Mouse (Mus musculus): ENCODE measurements at regions not wholly inside any gene's neighbourhood (a gene's known extent, or its start where the extent isn't known, plus 50 kb on each side); places are given as distances from the start of the nearest gene placed in this dataset.
A peak's percentile ranks its signal among the peaks of the same experiment; 100 is the strongest.

DNA sequence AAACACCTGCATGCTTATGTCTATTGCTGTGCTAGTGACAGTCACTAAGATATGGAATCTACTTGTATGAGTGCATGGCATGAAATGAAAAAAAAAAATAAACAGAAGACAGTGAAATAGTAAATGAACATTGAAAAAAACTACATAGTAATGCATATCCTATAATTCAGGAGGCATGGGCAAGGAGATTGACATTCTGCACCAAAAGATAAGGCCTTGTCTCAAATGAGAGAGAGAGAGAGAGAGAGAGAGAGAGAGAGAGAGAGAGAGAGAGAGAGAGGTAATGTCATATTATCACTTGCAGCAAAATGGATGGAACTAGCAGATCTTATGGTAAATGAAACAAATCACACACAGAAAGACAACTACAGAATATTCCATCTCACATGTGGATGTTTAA is 115.4 kb downstream of the Ube2e3 start:
- no peak overlapping the region for H3K27ac ChIP-seq (ENCODE audit: low read depth, low read length)
- H3K36me3 ChIP-seq (ENCODE audit: control insufficient read depth, insufficient read depth, low read length): no peaks in the 10 kb centered on the region
- no peaks in the 10 kb centered on the region for H3K9me3 ChIP-seq (ENCODE audit: control insufficient read depth, low read length)
- no peaks in the 10 kb centered on the region for H3K27me3 ChIP-seq (ENCODE audit: control insufficient read depth, insufficient read depth, low read length)
- H3K4me2 ChIP-seq (ENCODE audit: low read depth, low read length): no peak overlapping the region
- H3K9ac ChIP-seq (replicated peaks; ENCODE audit: low read depth, low read length): no peak overlapping the region
- no peaks in the 10 kb centered on the region for H3K4me1 ChIP-seq (ENCODE audit: control insufficient read depth, insufficient read depth, low read length)
- H3K4me3 ChIP-seq (ENCODE audit: low read depth, low read length): no peak overlapping the region
- no peak for ATAC-seq (ENCODE audit: low read depth)

- no peaks in the 10 kb centered on the region for H3K4me1 ChIP-seq (ENCODE audit: control insufficient read depth, insufficient read depth, low read length)
- no peak overlapping the region for H3K4me2 ChIP-seq (ENCODE audit: low read depth, low read length)
- WGBS: 59% methylated on average over 5 of the region's 5 CpGs
- H3K27me3 ChIP-seq (ENCODE audit: control insufficient read depth, insufficient read depth, low read length): no peaks in the 10 kb centered on the region
- no peak overlapping the region for H3K27ac ChIP-seq (ENCODE audit: low read depth, low read length)
- no peak overlapping the region for H3K4me3 ChIP-seq (ENCODE audit: low read depth, low read length)
- no peaks in the 10 kb centered on the region for H3K9me3 ChIP-seq (ENCODE audit: control insufficient read depth, low read length)
- H3K9ac ChIP-seq (replicated peaks; ENCODE audit: low read depth, low read length): no peak overlapping the region
- ATAC-seq (ENCODE audit: low read depth): no peak
- H3K36me3 ChIP-seq (ENCODE audit: control insufficient read depth, insufficient read depth, low read length): no peaks in the 10 kb centered on the region
Observed at GRCm38 (mm10) chr2:78983944-78984498, 116.1 kb downstream of the Ube2e3 start.

DNA sequence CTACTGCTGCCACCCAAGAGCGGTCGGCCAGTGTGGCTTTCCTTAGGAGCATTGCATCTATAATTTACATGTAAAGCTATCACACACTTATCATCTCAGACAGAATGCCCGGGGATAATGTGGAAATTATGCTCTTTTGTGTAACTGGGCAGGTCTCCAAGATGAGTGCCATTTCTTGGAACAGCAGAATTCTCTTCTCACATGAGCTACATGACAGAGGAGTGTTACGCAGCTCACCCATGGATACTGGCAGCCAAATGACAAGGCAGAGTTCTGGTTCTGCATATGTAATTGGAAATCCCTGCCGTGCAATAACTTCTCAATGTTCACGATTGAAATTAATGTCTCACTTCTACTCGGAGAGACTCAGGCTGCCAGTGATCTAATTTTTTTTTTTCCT is 119.1 kb downstream of the Ube2e3 start:
- WGBS: 47% methylated on average over 7 of the region's 7 CpGs
- Histone ChIP-seq H3K9me3 (ENCODE audit: control insufficient read depth, low read length) (no peaks in the 10 kb centered on the region), H3K36me3 (ENCODE audit: control insufficient read depth, insufficient read depth, low read length) (no peaks in the 10 kb centered on the region), H3K27ac (ENCODE audit: low read depth, low read length) (no peak overlapping the region), H3K9ac (replicated peaks; ENCODE audit: low read depth, low read length) (no peak overlapping the region), H3K4me3 (ENCODE audit: low read depth, low read length) (no peak overlapping the region), H3K4me2 (ENCODE audit: low read depth, low read length) (no peak overlapping the region), H3K4me1 (ENCODE audit: control insufficient read depth, insufficient read depth, low read length) (no peaks in the 10 kb centered on the region), H3K27me3 (ENCODE audit: control insufficient read depth, insufficient read depth, low read length) (no peaks in the 10 kb centered on the region)
- peak; percentile 72; the same call in 1 of the 2 replicates for ATAC-seq (ENCODE audit: low read depth)

- Histone ChIP-seq H3K4me1 (ENCODE audit: control insufficient read depth, insufficient read depth, low read length) (no peaks in the 10 kb centered on the region), H3K27ac (ENCODE audit: low read depth, low read length) (no peak overlapping the region), H3K36me3 (ENCODE audit: control insufficient read depth, insufficient read depth, low read length) (no peaks in the 10 kb centered on the region), H3K9ac (replicated peaks; ENCODE audit: low read depth, low read length) (no peak overlapping the region), H3K4me2 (ENCODE audit: low read depth, low read length) (no peak overlapping the region), H3K4me3 (ENCODE audit: low read depth, low read length) (no peak overlapping the region), H3K27me3 (ENCODE audit: control insufficient read depth, insufficient read depth, low read length) (no peaks in the 10 kb centered on the region), H3K9me3 (ENCODE audit: control insufficient read depth, low read length) (no peaks in the 10 kb centered on the region)
- no peak for ATAC-seq (ENCODE audit: low read depth)
- 81% methylated on average over 3 of the region's 3 CpGs for WGBS
Observed at GRCm38 (mm10) chr2:78987388-78987787, 119.5 kb downstream of the Ube2e3 start.

DNA sequence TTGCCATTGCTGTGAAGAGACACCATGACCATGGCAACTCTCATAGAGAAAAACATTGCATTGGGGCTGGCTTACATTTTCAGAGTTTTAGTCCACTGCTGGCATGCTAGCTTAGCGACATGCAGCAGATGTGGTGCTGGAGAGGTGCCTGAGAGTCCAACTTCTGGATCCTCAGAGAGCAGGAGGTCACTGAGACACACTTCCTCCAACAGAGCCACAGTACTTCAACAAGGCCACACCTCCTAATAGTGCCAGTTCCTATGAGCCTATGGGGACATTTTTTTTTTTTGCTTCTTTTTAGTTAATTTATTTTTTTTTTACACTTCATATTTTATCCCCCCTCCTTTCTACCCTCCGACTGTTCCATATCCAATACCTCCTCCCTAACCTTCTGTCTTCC is 120.3 kb downstream of the Ube2e3 start:
- no peak overlapping the region for H3K4me2 ChIP-seq (ENCODE audit: low read depth, low read length)
- H3K4me1 ChIP-seq (ENCODE audit: control insufficient read depth, insufficient read depth, low read length): no peaks in the 10 kb centered on the region
- H3K9ac ChIP-seq (replicated peaks; ENCODE audit: low read depth, low read length): no peak overlapping the region
- no peak for ATAC-seq (ENCODE audit: low read depth)
- no peaks in the 10 kb centered on the region for H3K9me3 ChIP-seq (ENCODE audit: control insufficient read depth, low read length)
- no peak overlapping the region for H3K27ac ChIP-seq (ENCODE audit: low read depth, low read length)
- H3K36me3 ChIP-seq (ENCODE audit: control insufficient read depth, insufficient read depth, low read length): no peaks in the 10 kb centered on the region
- H3K27me3 ChIP-seq (ENCODE audit: control insufficient read depth, insufficient read depth, low read length): no peaks in the 10 kb centered on the region
- 90% methylated on average over 2 of the region's 2 CpGs for WGBS
- H3K4me3 ChIP-seq (ENCODE audit: low read depth, low read length): no peak overlapping the region

- Histone ChIP-seq H3K27ac (ENCODE audit: low read depth, low read length) (no peak overlapping the region), H3K4me2 (ENCODE audit: low read depth, low read length) (no peak overlapping the region), H3K4me1 (ENCODE audit: control insufficient read depth, insufficient read depth, low read length) (no peaks in the 10 kb centered on the region), H3K36me3 (ENCODE audit: control insufficient read depth, insufficient read depth, low read length) (no peaks in the 10 kb centered on the region), H3K27me3 (ENCODE audit: control insufficient read depth, insufficient read depth, low read length) (no peaks in the 10 kb centered on the region), H3K4me3 (ENCODE audit: low read depth, low read length) (no peak overlapping the region), H3K9me3 (ENCODE audit: control insufficient read depth, low read length) (no peaks in the 10 kb centered on the region), H3K9ac (replicated peaks; ENCODE audit: low read depth, low read length) (no peak overlapping the region)
- ATAC-seq (ENCODE audit: low read depth): no peak
- WGBS: 87% methylated on average over 3 of the region's 3 CpGs
Observed at GRCm38 (mm10) chr2:78994800-78995555, 127.1 kb downstream of the Ube2e3 start.

GRCm38 (mm10) chr2:78998637-78999036 is 130.7 kb downstream of the Ube2e3 start:
- H3K9ac ChIP-seq (replicated peaks; ENCODE audit: low read depth, low read length): no peak overlapping the region
- H3K27me3 ChIP-seq (ENCODE audit: control insufficient read depth, insufficient read depth, low read length): no peaks in the 10 kb centered on the region
- ATAC-seq (ENCODE audit: low read depth): no peak
- H3K4me2 ChIP-seq (ENCODE audit: low read depth, low read length): no peak overlapping the region
- no peaks in the 10 kb centered on the region for H3K4me1 ChIP-seq (ENCODE audit: control insufficient read depth, insufficient read depth, low read length)
- WGBS: 98% methylated on average over 8 of the region's 8 CpGs
- no peak overlapping the region for H3K27ac ChIP-seq (ENCODE audit: low read depth, low read length)
- H3K4me3 ChIP-seq (ENCODE audit: low read depth, low read length): no peak overlapping the region
- H3K36me3 ChIP-seq (ENCODE audit: control insufficient read depth, insufficient read depth, low read length): no peaks in the 10 kb centered on the region
- H3K9me3 ChIP-seq (ENCODE audit: control insufficient read depth, low read length): no peaks in the 10 kb centered on the region

DNA sequence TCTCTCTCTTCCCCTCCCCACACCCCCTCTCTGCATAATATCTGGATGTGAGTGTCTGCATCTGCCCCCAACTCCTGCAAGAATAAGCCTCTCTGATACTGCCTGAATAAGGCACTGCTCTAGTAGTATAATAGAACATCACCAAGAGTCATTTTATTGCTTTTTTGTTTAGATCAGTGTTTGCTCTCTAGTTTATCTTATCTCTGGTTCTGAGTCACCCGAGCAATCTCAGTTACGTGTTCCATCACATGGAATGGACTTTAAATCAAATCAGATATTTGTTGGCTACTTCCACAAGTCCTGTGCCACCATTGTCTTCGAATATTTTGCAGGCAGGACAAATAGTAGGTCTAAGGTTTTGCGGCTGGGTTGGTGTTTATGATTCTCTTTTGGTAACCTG is 131.5 kb downstream of the Ube2e3 start:
- Histone ChIP-seq H3K27me3 (ENCODE audit: control insufficient read depth, insufficient read depth, low read length) (no peaks in the 10 kb centered on the region), H3K4me1 (ENCODE audit: control insufficient read depth, insufficient read depth, low read length) (no peaks in the 10 kb centered on the region), H3K4me2 (ENCODE audit: low read depth, low read length) (no peak overlapping the region), H3K9me3 (ENCODE audit: control insufficient read depth, low read length) (no peaks in the 10 kb centered on the region), H3K9ac (replicated peaks; ENCODE audit: low read depth, low read length) (no peak overlapping the region), H3K36me3 (ENCODE audit: control insufficient read depth, insufficient read depth, low read length) (no peaks in the 10 kb centered on the region), H3K27ac (ENCODE audit: low read depth, low read length) (no peak overlapping the region), H3K4me3 (ENCODE audit: low read depth, low read length) (no peak overlapping the region)
- no peak for ATAC-seq (ENCODE audit: low read depth)
- WGBS: 89% methylated on average over 4 of the region's 4 CpGs

DNA sequence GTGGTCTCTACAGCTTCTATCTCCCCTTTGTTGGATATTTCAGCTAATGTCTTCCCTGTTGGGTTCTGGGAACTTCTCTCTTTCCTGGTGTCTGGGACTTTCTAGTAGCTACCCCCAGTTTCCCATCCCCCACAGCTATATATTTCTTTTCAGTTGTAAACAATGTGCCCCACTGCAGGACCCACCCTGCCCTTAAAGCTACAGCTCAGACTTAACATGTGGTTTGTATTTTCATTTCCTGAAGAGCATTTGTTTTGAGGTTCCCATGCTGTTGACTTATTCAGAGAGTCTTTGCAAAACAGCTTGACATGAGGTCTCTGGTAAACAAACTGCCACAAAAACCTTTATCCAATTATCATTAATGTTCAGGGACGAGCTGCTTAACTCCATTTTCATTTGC is 136.9 kb downstream of the Ube2e3 start:
- H3K9ac ChIP-seq (replicated peaks; ENCODE audit: low read depth, low read length): no peak overlapping the region
- no peak for ATAC-seq (ENCODE audit: low read depth)
- no peaks in the 10 kb centered on the region for H3K4me1 ChIP-seq (ENCODE audit: control insufficient read depth, insufficient read depth, low read length)
- H3K27ac ChIP-seq (ENCODE audit: low read depth, low read length): no peak overlapping the region
- no peak overlapping the region for H3K4me2 ChIP-seq (ENCODE audit: low read depth, low read length)
- no peaks in the 10 kb centered on the region for H3K27me3 ChIP-seq (ENCODE audit: control insufficient read depth, insufficient read depth, low read length)
- H3K4me3 ChIP-seq (ENCODE audit: low read depth, low read length): no peak overlapping the region
- WGBS: 60% methylated on average over 1 of the region's 1 CpGs
- H3K9me3 ChIP-seq (ENCODE audit: control insufficient read depth, low read length): no peaks in the 10 kb centered on the region
- H3K36me3 ChIP-seq (ENCODE audit: control insufficient read depth, insufficient read depth, low read length): no peaks in the 10 kb centered on the region
